Mouse (Mus musculus): ENCODE results near the gene Tbc1d5. TPM values are rescaled to one million over a fixed set of nuclear protein-coding genes. Genes with fewer than 3 reads are reported as not detected.
A peak's percentile ranks its signal among the peaks of the same experiment; 100 is the strongest.

Tbc1d5 gene
- polyA plus RNA-seq, 1 experiment from 2014 or later, result 6.1 TPM

DNA sequence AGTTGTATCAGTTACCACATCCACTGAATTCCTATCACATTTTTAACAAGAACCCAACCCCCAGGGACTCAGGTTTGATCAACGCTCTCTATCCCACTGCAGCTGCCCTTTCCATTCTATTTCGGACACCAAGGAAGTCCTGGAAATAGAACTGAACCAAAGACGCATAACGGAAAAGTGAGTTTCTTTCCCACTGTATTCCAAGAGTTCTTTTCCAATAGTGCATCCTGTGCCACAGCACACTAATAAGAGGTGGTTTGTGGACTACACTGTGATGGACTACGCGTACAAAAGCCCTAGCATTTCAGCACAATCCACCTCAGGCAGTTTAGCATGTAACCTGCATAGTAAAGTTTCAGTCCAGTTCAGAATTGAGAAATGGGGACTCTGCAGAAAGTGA is 1.2 kb downstream of the Tbc1d5 start:
- Histone ChIP-seq H3K9me3 (replicated peaks; ENCODE audit: low read length) (no peaks in the 10 kb centered on the region), H3K27ac (peak overlapping the region; percentile 99), H3K4me2 (ENCODE audit: low read length) (peak overlapping the region; percentile 72), H3K27me3 (ENCODE audit: insufficient read depth, low read length) (no peaks in the 10 kb centered on the region), H3K4me1 (replicated peaks; ENCODE audit: insufficient read depth, low read length) (no peaks in the 10 kb centered on the region), H3K9ac (ENCODE audit: low read depth, low read length) (peak overlapping the region; percentile 86), H3K36me3 (ENCODE audit: insufficient read depth, low read length) (no peaks in the 10 kb centered on the region), H3K4me3 (replicated peaks; ENCODE audit: low read depth, low read length) (peak overlapping the region; percentile 74)
- ATAC-seq (replicated peaks; ENCODE audit: low FRiP score, low read depth) (no peak), DNase-seq (ENCODE audit: low spot score) (peak; percentile 11)
- no peak for TF ChIP-seq CTCF (IDR thresholded peaks at IDR 0.05; ENCODE audit: low read depth)
- 43% methylated on average over 6 of the region's 6 CpGs for WGBS

DNA sequence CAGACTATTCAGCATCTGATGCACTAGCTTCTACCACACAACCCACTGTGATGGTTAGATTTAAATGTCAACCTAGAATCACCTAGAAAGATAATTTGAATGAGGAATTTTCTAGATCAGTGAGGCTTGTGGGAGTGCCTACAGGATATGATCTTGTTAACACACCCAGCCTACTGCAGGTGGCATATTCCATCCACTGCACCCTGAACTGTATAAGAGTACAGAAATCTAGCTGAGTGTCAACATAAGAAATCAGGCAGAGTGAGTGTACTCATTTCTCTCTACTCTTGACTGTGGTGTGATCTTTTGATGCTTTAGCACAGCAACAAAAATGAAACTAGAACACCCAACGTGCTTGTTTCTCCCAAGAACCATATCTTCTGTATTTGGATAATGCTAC is 6.8 kb downstream of the Tbc1d5 start:
- Histone ChIP-seq H3K9ac (ENCODE audit: low read depth, low read length) (no peak overlapping the region), H3K4me3 (replicated peaks; ENCODE audit: low read depth, low read length) (no peak overlapping the region), H3K27ac (no peak overlapping the region), H3K4me2 (ENCODE audit: low read length) (no peak overlapping the region), H3K27me3 (ENCODE audit: insufficient read depth, low read length) (no peaks in the 10 kb centered on the region), H3K36me3 (ENCODE audit: insufficient read depth, low read length) (no peaks in the 10 kb centered on the region), H3K4me1 (replicated peaks; ENCODE audit: insufficient read depth, low read length) (no peaks in the 10 kb centered on the region), H3K9me3 (replicated peaks; ENCODE audit: low read length) (no peaks in the 10 kb centered on the region)
- ATAC-seq (replicated peaks; ENCODE audit: low FRiP score, low read depth) (no peak), DNase-seq (ENCODE audit: low spot score) (no peak)
- 90% methylated on average over 1 of the region's 1 CpGs for WGBS
- no peak for TF ChIP-seq CTCF (IDR thresholded peaks at IDR 0.05; ENCODE audit: low read depth)

DNA sequence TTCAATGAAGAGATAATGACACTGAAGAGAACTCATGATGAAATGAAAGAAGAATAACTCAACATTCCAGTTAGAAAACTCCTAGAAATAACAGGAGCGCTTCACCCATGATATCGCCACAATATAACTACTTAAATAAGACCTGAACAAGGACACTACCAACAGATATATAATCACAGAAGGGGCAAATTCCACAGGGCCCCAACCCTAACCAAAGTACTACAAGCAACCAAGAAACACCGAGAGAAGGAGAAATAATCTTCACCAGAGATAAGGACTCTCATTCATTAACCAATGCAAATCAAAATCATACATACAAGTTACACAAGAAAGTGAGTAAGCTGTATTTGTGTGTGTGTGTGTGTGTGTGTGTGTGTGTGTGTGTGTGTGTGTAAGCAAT is 7.6 kb downstream of the Tbc1d5 start:
- no peaks in the 10 kb centered on the region for H3K4me1 ChIP-seq (replicated peaks; ENCODE audit: insufficient read depth, low read length)
- DNase-seq (ENCODE audit: low spot score) (no peak), ATAC-seq (replicated peaks; ENCODE audit: low FRiP score, low read depth) (no peak)
- WGBS, result 95% methylated on average over 3 of the region's 3 CpGs
- no peak overlapping the region for H3K9ac ChIP-seq (ENCODE audit: low read depth, low read length)
- H3K4me2 ChIP-seq (ENCODE audit: low read length), result no peak overlapping the region
- no peaks in the 10 kb centered on the region for H3K9me3 ChIP-seq (replicated peaks; ENCODE audit: low read length)
- H3K27ac ChIP-seq, result no peak overlapping the region
- TF ChIP-seq CTCF (IDR thresholded peaks at IDR 0.05; ENCODE audit: low read depth), result no peak
- H3K4me3 ChIP-seq (replicated peaks; ENCODE audit: low read depth, low read length), result no peak overlapping the region
- no peaks in the 10 kb centered on the region for H3K36me3 ChIP-seq (ENCODE audit: insufficient read depth, low read length)
- no peaks in the 10 kb centered on the region for H3K27me3 ChIP-seq (ENCODE audit: insufficient read depth, low read length)

DNA sequence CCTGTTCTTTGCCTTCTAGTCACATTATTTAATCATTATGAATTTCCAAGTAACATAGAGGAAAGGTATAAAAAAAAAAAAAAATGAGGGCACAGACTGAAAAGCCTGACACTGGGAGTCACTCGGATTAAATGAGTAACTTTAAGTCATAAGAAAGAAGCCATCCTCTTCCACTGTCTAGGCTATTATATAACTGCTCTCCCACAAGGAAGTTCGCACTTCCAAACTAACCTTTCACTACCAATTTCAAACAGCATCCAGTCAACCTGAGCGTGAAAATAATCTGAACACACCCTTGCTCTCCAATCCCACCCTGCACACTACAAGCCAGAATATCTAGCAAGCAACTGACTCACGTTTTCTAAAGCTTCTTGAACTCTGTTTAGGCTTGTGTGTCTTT is 9.2 kb downstream of the Tbc1d5 start:
- no peaks in the 10 kb centered on the region for H3K9me3 ChIP-seq (replicated peaks; ENCODE audit: low read length)
- WGBS, result 72% methylated on average over 4 of the region's 4 CpGs
- TF ChIP-seq CTCF (IDR thresholded peaks at IDR 0.05; ENCODE audit: low read depth), result no peak
- ATAC-seq (replicated peaks; ENCODE audit: low FRiP score, low read depth) (no peak), DNase-seq (ENCODE audit: low spot score) (no peak)
- H3K4me1 ChIP-seq (replicated peaks; ENCODE audit: insufficient read depth, low read length), result no peaks in the 10 kb centered on the region
- H3K4me3 ChIP-seq (replicated peaks; ENCODE audit: low read depth, low read length), result no peak overlapping the region
- H3K27ac ChIP-seq, result no peak overlapping the region
- no peaks in the 10 kb centered on the region for H3K27me3 ChIP-seq (ENCODE audit: insufficient read depth, low read length)
- H3K4me2 ChIP-seq (ENCODE audit: low read length), result no peak overlapping the region
- no peaks in the 10 kb centered on the region for H3K36me3 ChIP-seq (ENCODE audit: insufficient read depth, low read length)
- H3K9ac ChIP-seq (ENCODE audit: low read depth, low read length), result no peak overlapping the region

DNA sequence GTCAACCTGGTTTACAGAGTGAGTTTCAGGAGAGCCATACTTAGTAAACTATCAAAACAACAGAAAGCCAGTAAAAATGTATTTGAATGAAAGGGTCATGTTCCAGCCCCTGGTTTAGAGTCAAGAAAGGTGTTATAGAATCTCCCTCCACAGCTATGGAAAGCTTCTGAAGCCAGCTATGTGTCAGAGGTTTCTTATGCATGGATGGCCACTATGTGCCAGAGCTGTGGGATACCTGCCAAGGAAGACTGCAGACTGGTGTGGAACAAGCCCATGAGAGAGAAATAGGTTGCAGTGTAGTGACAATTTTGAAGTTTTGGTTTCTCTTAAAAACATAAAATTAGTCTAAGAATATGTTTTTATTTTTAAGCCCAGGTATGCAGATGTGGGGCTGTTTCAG is 16.8 kb downstream of the Tbc1d5 start:
- Histone ChIP-seq H3K36me3 (ENCODE audit: insufficient read depth, low read length) (no peaks in the 10 kb centered on the region), H3K27ac (no peak overlapping the region), H3K4me3 (replicated peaks; ENCODE audit: low read depth, low read length) (no peak overlapping the region), H3K4me2 (ENCODE audit: low read length) (no peak overlapping the region), H3K9ac (ENCODE audit: low read depth, low read length) (no peak overlapping the region), H3K27me3 (ENCODE audit: insufficient read depth, low read length) (no peaks in the 10 kb centered on the region), H3K4me1 (replicated peaks; ENCODE audit: insufficient read depth, low read length) (no peaks in the 10 kb centered on the region), H3K9me3 (replicated peaks; ENCODE audit: low read length) (no peaks in the 10 kb centered on the region)
- DNase-seq (ENCODE audit: low spot score) (no peak), ATAC-seq (replicated peaks; ENCODE audit: low FRiP score, low read depth) (no peak)
- TF ChIP-seq CTCF (IDR thresholded peaks at IDR 0.05; ENCODE audit: low read depth), result no peak

DNA sequence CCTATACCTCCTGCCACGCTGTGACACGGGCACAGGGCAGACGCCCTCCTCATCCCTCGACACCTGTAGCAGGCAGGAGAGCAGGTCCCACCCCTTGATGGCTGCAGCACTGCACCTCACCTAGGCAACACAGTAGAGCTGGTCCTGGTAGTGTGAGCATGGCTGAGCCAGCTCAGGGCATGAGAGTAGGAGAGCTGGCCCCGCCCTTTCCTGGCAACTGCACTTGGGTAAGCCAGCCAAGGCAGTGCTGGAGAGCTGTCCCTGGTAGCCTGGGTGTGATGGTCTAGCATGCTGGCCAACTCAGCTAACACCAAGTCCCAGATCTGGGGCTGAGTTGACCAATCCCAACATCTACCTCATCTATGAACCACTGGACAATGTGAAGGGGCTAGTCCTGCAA is 19.9 kb downstream of the Tbc1d5 start:
- H3K4me3 ChIP-seq (replicated peaks; ENCODE audit: low read depth, low read length), result no peak overlapping the region
- H3K36me3 ChIP-seq (ENCODE audit: insufficient read depth, low read length), result no peaks in the 10 kb centered on the region
- no peak overlapping the region for H3K4me2 ChIP-seq (ENCODE audit: low read length)
- no peaks in the 10 kb centered on the region for H3K9me3 ChIP-seq (replicated peaks; ENCODE audit: low read length)
- no peaks in the 10 kb centered on the region for H3K27me3 ChIP-seq (ENCODE audit: insufficient read depth, low read length)
- H3K4me1 ChIP-seq (replicated peaks; ENCODE audit: insufficient read depth, low read length), result no peaks in the 10 kb centered on the region
- TF ChIP-seq CTCF (IDR thresholded peaks at IDR 0.05; ENCODE audit: low read depth), result no peak
- DNase-seq (ENCODE audit: low spot score) (no peak), ATAC-seq (replicated peaks; ENCODE audit: low FRiP score, low read depth) (no peak)
- H3K9ac ChIP-seq (ENCODE audit: low read depth, low read length), result no peak overlapping the region
- H3K27ac ChIP-seq, result no peak overlapping the region
- WGBS, result 90% methylated on average over 5 of the region's 5 CpGs

DNA sequence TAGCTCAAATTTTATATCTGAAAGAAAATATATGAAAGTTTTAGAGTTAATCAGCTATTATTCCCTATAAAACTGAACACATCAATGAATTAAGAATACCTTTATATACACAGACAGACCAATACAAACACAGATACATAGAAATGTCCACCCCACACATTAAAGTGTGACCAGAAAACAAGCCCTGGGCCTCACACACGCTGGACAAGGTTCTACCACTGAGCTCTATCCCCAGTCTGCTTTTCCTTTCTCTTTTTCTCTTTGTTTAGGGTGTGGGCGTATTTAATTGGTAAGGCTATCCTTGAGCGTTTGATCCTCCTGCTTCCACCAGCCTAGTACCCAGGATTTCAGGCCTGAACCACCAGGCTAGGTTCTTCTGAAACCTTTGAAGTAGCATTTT is 28.2 kb downstream of the Tbc1d5 start:
- no peaks in the 10 kb centered on the region for H3K4me1 ChIP-seq (replicated peaks; ENCODE audit: insufficient read depth, low read length)
- H3K27ac ChIP-seq, result no peak overlapping the region
- no peaks in the 10 kb centered on the region for H3K27me3 ChIP-seq (ENCODE audit: insufficient read depth, low read length)
- no peak overlapping the region for H3K4me3 ChIP-seq (replicated peaks; ENCODE audit: low read depth, low read length)
- TF ChIP-seq CTCF (IDR thresholded peaks at IDR 0.05; ENCODE audit: low read depth), result no peak
- no peak for DNase-seq (ENCODE audit: low spot score)
- WGBS, result 48% methylated on average over 3 of the region's 3 CpGs
- H3K36me3 ChIP-seq (ENCODE audit: insufficient read depth, low read length), result no peaks in the 10 kb centered on the region
- H3K9me3 ChIP-seq (replicated peaks; ENCODE audit: low read length), result no peaks in the 10 kb centered on the region
- ATAC-seq (replicated peaks; ENCODE audit: low FRiP score, low read depth), result no peak
- H3K4me2 ChIP-seq (ENCODE audit: low read length), result no peak overlapping the region
- no peak overlapping the region for H3K9ac ChIP-seq (ENCODE audit: low read depth, low read length)
